Mouse (Mus musculus) megakaryocyte, embryonic 14.5 days (primary cell): ENCODE data around the gene Gm6614. TPM values are rescaled to one million over a fixed set of nuclear protein-coding genes. Genes with fewer than 3 reads are reported as not detected.

Source experiments
- H3K27me3 ChIP-seq: replicated peaks from 2 replicates; pipeline ENCODE3; 2012; ENCODE audit warnings: inconsistent platforms
- H3K36me3 ChIP-seq: replicated peaks from 2 replicates; pipeline ENCODE3; 2012; ENCODE audit warnings: low read length, inconsistent platforms, mixed read lengths
- H3K4me1 ChIP-seq: 2 replicates; pipeline ENCODE4 v1.6.1; 2012; ENCODE audit warnings: inconsistent platforms
- H3K4me3 ChIP-seq: replicated peaks from 2 replicates; pipeline ENCODE3; 2012; ENCODE audit warnings: moderate library complexity, mild to moderate bottlenecking, inconsistent platforms
- H3K9me3 ChIP-seq: 2 replicates; pipeline ENCODE4 v1.6.1; 2012; ENCODE audit warnings: inconsistent platforms
- FLI1 ChIP-seq: IDR thresholded peaks from 2 replicates; pipeline ENCODE4 v1.6.1; 2012; ENCODE audit warnings: low read length, inconsistent platforms, mixed read lengths
- GATA1 ChIP-seq: IDR thresholded peaks from 3 replicates; pipeline ENCODE4 v1.6.1; 2012; ENCODE audit warnings: mixed read lengths, low read length, inconsistent platforms, borderline replicate concordance
- polyA plus RNA-seq: library from polyadenylated mRNA; stranded (reverse); fragments of >175 nt; gene quantifications from 2 replicates; pipeline ENCODE4 v1.2.3, GENCODE M21; 2012; ENCODE audit warnings: low replicate concordance; ENCODE audit not compliant: insufficient read depth

The Gm6614 gene
- polyA plus RNA-seq, 1 experiment = not detected

- Histone ChIP-seq H3K36me3 (no peaks in the 10 kb centered on the region), H3K27me3 (no peaks in the 10 kb centered on the region), H3K9me3 (0 out of 2 replicates have a peak, but pooled peaks cover 3% of the 10 kb centered on the region), H3K4me1 (no peaks in the 10 kb centered on the region), H3K4me3 (no peak overlapping the region)
- no peak for TF ChIP-seq FLI1
- TF ChIP-seq GATA1 = no peak
Measured at GRCm38 (mm10) chr6:141962420-141962819, 48.8 kb downstream of the Gm6614 start.

GRCm38 (mm10) chr6:141961861-141962260 lies 49.4 kb downstream of the Gm6614 start:
- H3K4me3 ChIP-seq = no peak overlapping the region
- H3K27me3 ChIP-seq = no peaks in the 10 kb centered on the region
- no peaks in the 10 kb centered on the region for H3K4me1 ChIP-seq
- H3K9me3 ChIP-seq = peaks cover 3% of the 10 kb centered on the region
- no peaks in the 10 kb centered on the region for H3K36me3 ChIP-seq
- no peak for TF ChIP-seq FLI1
- TF ChIP-seq GATA1 = no peak

GRCm38 (mm10) chr6:141960482-141960881 lies 50.7 kb downstream of the Gm6614 start:
- no peaks in the 10 kb centered on the region for H3K27me3 ChIP-seq
- H3K4me3 ChIP-seq = no peak overlapping the region
- H3K9me3 ChIP-seq = peaks cover 7% of the 10 kb centered on the region
- H3K36me3 ChIP-seq = no peaks in the 10 kb centered on the region
- H3K4me1 ChIP-seq = no peaks in the 10 kb centered on the region
- no peak for TF ChIP-seq FLI1

- no peaks in the 10 kb centered on the region for H3K27me3 ChIP-seq
- no peaks in the 10 kb centered on the region for H3K36me3 ChIP-seq
- no peaks in the 10 kb centered on the region for H3K4me1 ChIP-seq
- TF ChIP-seq FLI1 = no peak
- no peak for TF ChIP-seq GATA1
- H3K4me3 ChIP-seq = no peak within 1 kb of the TSS
- peaks cover 6% of the 10 kb centered on the region; the same call in 1 of the 2 replicates for H3K9me3 ChIP-seq
Measured at GRCm38 (mm10) chr6:141946862-141947261, 64.4 kb downstream of the Gm6614 start, which contains the start of gene Slco1a1. Gene Slco1a1 (minus strand): TSS chr6:141946962.

- Histone ChIP-seq H3K36me3 (no peaks in the 10 kb centered on the region), H3K9me3 (no peaks in the 10 kb centered on the region)
- TF ChIP-seq GATA1 = no peak
- TF ChIP-seq FLI1 = no peak
Measured at GRCm38 (mm10) chr6:141940451-141940850, 70.8 kb downstream of the Gm6614 start.

More at GRCm38 (mm10) chr6:141940451-141940850, 70.8 kb downstream of the Gm6614 start:
- no peaks in the 10 kb centered on the region for H3K4me1 ChIP-seq
- H3K27me3 ChIP-seq = no peaks in the 10 kb centered on the region
- H3K4me3 ChIP-seq = no peak overlapping the region

Other genes starting within 250 kb of the Gm6614 start
- not detected in 2 replicates for gene Gm5724, start 237.6 kb downstream of the Gm6614 start, polyA plus RNA-seq
- not detected in 2 replicates for gene Slco1a4, start 155.2 kb downstream of the Gm6614 start, polyA plus RNA-seq
- not detected in 2 replicates for gene Slco1a1, start 64.5 kb downstream of the Gm6614 start, polyA plus RNA-seq
- not detected in 2 replicates for gene Slco1a6, start 197.1 kb upstream of the Gm6614 start, polyA plus RNA-seq